Mouse (Mus musculus): ENCODE data around the gene Ubqln4. TPM values are rescaled to one million over a fixed set of nuclear protein-coding genes. Genes with fewer than 3 reads are reported as not detected.

The Ubqln4 gene
- 38.5 and 50.4 TPM in 2 replicates for polyA plus RNA-seq (2011; ENCODE audit: insufficient read length, low read depth, missing spikeins)

DNA sequence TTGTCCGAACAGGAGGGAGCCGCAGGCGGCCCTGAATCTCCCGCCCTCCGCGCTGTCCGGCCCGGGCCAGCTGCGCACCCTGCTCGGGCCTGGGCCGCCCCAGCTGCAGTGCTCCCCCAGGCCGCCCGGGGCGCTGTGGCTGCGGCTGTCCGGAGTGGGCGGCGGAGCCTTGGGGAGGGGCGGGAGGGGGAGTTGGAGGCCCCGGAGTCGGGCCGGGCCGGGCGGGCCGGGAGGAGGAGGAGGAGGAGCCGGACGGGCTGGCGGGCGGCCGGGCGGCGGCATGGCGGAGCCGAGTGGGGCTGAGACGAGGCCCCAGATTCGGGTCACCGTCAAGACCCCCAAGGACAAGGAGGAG is at the start of gene Ubqln4:
TSS of gene Ubqln4 (plus strand) at position 234 of the 355 bp plus-strand sequence.
- TF ChIP-seq CTCF (IDR thresholded peaks at IDR 0.05; ENCODE audit: borderline replicate concordance, insufficient read depth, low read length) (peak; percentile 48), POLR2A (IDR thresholded peaks at IDR 0.05; ENCODE audit: low read depth, low read length) (peak; percentile 69)
- peak within 1 kb of the TSS; percentile 97 for H3K27ac ChIP-seq (ENCODE audit: insufficient read depth, low read length)
- no peaks in the 10 kb centered on the region for H3K4me1 ChIP-seq (ENCODE audit: control insufficient read depth, insufficient read depth, low read length)
- H3K4me3 ChIP-seq (ENCODE audit: insufficient read depth, low read length), result peak within 1 kb of the TSS; percentile 85

DNA sequence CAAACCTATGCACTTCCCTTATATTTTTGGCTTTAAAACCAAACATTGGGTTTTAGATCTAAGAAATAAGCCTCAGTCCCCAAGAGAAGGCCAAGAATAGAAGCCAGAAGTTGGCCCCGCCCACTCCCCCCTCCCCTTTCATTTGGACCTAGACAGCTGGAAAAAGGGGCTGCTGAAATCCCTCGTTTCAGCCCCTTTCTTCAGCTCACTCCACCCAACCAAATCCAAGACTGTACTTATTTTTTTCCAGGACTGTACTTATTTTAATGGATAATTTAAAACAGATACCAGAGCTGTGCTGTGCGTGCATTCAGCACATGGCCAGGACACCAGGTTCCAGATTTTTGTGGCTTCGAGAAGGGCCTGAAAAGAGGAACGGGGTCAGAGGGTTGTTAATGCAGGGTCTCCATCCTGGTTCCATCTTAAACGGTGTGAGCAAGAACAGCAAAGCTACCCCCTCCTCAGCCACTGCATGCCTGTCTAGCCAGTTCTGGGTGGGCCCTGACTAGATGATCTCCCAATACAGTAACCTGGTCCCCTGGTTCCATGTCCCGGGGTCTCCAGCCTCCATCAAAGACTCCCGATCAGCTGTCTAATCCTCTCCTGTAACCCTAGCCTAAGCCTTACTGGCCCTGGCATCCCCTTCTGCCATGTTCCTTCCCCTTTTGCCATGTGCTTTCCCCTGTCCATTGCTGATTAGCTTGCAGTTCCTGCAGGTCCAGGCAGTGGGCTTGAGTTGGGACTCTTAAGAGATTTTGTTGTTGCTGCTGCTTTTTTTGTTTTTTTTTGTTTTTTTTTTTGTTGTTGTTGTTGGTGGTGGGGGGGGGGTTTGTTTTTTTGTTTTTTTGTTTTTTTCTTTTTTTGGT is 49.4 kb upstream of the Ubqln4 start:
- peak overlapping the region; percentile 94 for H3K27ac ChIP-seq (ENCODE audit: insufficient read depth, low read length)
- no peak overlapping the region for H3K4me3 ChIP-seq (ENCODE audit: insufficient read depth, low read length)
- peaks cover 13% of the 10 kb centered on the region for H3K4me1 ChIP-seq (ENCODE audit: control insufficient read depth, insufficient read depth, low read length)
- TF ChIP-seq CTCF (IDR thresholded peaks at IDR 0.05; ENCODE audit: borderline replicate concordance, insufficient read depth, low read length) (no peak), POLR2A (IDR thresholded peaks at IDR 0.05; ENCODE audit: low read depth, low read length) (no peak)

DNA sequence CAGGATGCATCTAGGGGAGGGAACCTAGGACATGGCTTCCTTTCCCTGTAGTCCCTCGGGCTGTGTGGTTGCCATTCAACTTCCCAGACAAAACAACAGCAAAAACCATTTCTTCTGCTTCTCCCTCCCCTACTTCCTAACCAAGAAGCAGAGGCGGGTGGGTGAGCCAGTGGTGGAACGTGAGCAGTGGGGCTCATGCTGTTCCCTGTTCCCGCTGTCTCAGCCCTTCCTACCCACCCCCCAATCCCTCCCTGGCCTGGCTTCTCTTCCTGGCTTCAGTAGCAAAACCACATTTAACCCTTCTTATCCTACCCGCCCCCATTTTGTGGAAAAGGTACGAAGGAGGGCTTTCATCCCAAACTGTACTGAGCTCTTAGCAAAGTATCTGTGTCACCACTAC is 48.5 kb upstream of the Ubqln4 start:
- no peak for TF ChIP-seq POLR2A (IDR thresholded peaks at IDR 0.05; ENCODE audit: low read depth, low read length)
- no peak for TF ChIP-seq CTCF (IDR thresholded peaks at IDR 0.05; ENCODE audit: borderline replicate concordance, insufficient read depth, low read length)
- Histone ChIP-seq H3K27ac (ENCODE audit: insufficient read depth, low read length) (peak overlapping the region; percentile 55), H3K4me1 (ENCODE audit: control insufficient read depth, insufficient read depth, low read length) (peaks cover 13% of the 10 kb centered on the region), H3K4me3 (ENCODE audit: insufficient read depth, low read length) (no peak overlapping the region)

DNA sequence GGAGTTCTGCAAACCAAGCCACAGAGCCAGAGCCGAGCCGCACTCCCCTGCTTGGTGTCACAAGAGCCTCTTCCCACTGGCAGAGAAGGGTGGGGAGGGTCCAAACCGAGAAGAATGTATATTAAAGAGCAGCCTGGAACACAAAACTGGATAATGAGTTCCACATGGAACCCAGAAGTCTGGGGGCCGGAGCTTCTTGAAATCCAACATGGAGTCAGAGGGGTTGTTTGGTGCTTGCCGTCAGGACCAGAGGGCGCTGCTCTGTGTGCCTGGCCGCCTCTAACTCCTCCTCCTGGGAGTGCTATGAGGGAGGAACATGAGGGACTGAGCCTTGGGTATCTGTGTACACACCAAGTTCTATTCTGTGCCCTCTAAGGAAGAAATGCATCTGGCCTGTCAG is 47.8 kb upstream of the Ubqln4 start:
- Histone ChIP-seq H3K4me3 (ENCODE audit: insufficient read depth, low read length) (no peak overlapping the region), H3K4me1 (ENCODE audit: control insufficient read depth, insufficient read depth, low read length) (peaks cover 20% of the 10 kb centered on the region), H3K27ac (ENCODE audit: insufficient read depth, low read length) (peak overlapping the region; percentile 55)
- TF ChIP-seq POLR2A (IDR thresholded peaks at IDR 0.05; ENCODE audit: low read depth, low read length) (no peak), CTCF (IDR thresholded peaks at IDR 0.05; ENCODE audit: borderline replicate concordance, insufficient read depth, low read length) (no peak)

DNA sequence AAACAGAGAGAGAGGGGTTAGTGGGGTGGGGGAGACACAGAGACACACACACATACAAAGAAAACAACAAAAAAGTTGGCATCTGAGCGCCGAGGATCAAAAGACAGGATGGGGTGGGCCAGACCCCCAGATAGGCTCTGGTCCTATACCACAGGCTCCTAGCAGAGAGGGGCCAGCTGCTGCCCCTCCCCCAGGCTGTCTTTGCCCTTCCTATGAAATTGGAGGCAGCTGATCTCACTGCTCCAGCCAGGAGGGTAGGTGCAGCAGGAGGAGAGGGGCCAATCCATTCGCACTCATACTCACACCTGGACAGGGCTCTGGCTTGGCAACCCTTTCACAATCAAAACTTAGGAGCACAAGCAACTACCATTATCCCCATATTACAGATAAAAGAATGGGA is 44.3 kb upstream of the Ubqln4 start:
- Histone ChIP-seq H3K4me1 (ENCODE audit: control insufficient read depth, insufficient read depth, low read length) (peaks cover 37% of the 10 kb centered on the region), H3K4me3 (ENCODE audit: insufficient read depth, low read length) (peak overlapping the region; percentile 45), H3K27ac (ENCODE audit: insufficient read depth, low read length) (peak overlapping the region; percentile 75)
- no peak for TF ChIP-seq POLR2A (IDR thresholded peaks at IDR 0.05; ENCODE audit: low read depth, low read length)
- TF ChIP-seq CTCF (IDR thresholded peaks at IDR 0.05; ENCODE audit: borderline replicate concordance, insufficient read depth, low read length), result no peak

DNA sequence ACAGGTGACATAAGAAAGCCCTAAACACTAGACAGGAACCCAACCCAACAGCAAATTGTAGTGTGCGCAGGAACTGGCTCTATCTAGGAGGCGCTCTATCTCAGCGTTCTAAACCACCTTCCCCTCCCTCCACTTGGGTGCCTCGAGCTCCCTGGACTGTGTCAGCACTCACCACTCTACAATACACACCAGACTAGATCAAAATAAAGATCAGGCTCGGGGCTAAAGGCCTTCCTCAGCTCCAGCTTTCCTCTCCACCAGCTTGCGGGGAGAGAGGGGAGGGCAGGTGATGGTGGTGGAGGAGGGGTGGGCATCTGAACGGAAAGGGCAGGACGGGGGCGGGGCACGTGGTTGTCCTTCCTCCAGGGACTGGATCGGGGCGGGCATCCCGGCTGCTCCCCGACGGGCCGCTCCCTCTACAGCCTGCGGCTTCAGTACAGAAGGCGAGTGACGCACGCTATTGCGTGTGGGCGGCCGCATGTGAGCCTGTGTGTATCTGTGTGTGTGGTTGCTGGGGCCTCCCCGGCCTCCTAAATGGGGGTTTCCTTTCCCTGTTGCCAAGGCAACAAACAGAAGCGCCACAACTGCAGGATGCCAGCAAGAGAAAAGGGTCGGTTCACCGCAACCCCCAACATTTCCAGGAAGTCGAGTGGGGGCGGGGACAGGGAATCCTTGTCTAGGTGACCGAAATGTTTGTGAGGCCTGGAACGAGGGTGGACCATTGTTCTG is 43.7 kb upstream of the Ubqln4 start, which contains the start of gene Lmna:
TSS of gene Lmna (minus strand) at position 265 of the 729 bp plus-strand sequence.
- Histone ChIP-seq H3K4me1 (ENCODE audit: control insufficient read depth, insufficient read depth, low read length) (peaks cover 34% of the 10 kb centered on the region), H3K4me3 (ENCODE audit: insufficient read depth, low read length) (peak within 1 kb of the TSS; percentile 45), H3K27ac (ENCODE audit: insufficient read depth, low read length) (peak within 1 kb of the TSS; percentile 75)
- peak; percentile 85 for TF ChIP-seq POLR2A (IDR thresholded peaks at IDR 0.05; ENCODE audit: low read depth, low read length)
- peak; percentile 38; the same call in 1 of the 2 replicates for TF ChIP-seq CTCF (IDR thresholded peaks at IDR 0.05; ENCODE audit: borderline replicate concordance, insufficient read depth, low read length)

DNA sequence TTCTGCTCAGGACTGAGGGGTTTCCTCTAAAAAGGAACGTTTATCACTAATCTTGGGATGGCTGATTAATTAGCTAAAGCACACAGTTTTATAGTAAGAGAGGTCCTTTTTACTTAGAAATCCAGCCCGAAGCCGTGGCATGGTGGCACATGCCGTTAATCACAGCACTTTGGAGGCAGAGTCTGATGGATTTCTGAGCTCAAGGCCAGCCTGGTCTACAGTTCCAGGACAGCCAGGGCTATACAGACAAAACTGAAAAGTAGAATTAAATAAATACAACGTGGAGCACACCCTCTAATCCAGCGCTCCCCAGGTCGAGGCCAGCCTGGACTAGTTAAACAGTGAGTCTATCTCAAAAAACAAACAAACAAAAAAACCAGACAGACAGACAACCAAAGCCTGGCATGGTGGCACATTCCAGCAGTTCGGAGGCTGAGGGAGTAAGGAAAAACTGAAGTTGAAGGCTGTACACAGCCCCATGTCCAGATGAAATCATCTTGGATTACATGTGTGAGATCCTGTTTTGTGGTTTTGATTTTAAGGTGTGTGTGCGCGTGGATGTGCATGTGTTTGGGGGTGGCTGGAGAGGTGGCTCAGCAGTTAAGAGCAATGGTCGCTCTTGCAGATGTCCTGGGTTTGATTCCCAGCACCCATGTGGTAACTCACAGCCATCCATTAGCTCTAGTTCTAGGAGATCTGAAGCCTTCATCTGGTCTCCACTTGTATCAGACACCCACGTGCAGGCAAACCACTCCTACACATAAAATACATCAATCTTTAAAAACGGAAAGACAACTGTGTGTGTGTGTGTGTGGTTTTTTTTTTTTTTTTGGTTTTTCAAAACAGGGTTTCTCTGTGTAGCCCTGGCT is 42.9 kb upstream of the Ubqln4 start:
- H3K4me1 ChIP-seq (ENCODE audit: control insufficient read depth, insufficient read depth, low read length), result peaks cover 27% of the 10 kb centered on the region
- TF ChIP-seq CTCF (IDR thresholded peaks at IDR 0.05; ENCODE audit: borderline replicate concordance, insufficient read depth, low read length) (no peak), POLR2A (IDR thresholded peaks at IDR 0.05; ENCODE audit: low read depth, low read length) (no peak; the same call in 1 of the 2 replicates)
- 0 out of 2 replicates have a peak overlapping the region, but pooled peaks have one; percentile 7 for H3K4me3 ChIP-seq (ENCODE audit: insufficient read depth, low read length)
- peak overlapping the region; percentile 63 for H3K27ac ChIP-seq (ENCODE audit: insufficient read depth, low read length)

DNA sequence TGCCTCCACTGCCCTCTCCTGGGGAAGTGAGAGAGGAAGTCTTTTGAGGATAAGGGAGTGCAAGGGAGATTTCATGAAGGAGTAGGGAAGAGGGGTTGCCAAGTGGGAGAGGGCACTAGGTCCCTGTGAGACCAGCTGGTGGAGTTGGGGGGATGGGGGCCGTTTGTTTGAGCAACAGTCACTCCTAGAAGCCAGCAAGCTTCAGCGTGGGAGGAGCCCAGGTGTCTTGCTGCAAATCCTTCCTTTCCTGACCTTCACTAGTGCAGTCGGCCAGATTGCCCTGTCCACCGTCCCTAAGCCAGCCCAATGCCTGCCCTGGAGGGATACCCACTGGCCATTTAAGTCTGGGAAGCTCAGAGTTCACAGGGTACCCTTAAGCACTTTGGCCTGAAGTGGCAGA is 42.0 kb upstream of the Ubqln4 start:
- TF ChIP-seq POLR2A (IDR thresholded peaks at IDR 0.05; ENCODE audit: low read depth, low read length), result no peak
- TF ChIP-seq CTCF (IDR thresholded peaks at IDR 0.05; ENCODE audit: borderline replicate concordance, insufficient read depth, low read length), result no peak
- H3K27ac ChIP-seq (ENCODE audit: insufficient read depth, low read length), result peak overlapping the region; percentile 97
- H3K4me1 ChIP-seq (ENCODE audit: control insufficient read depth, insufficient read depth, low read length), result peaks cover 27% of the 10 kb centered on the region
- H3K4me3 ChIP-seq (ENCODE audit: insufficient read depth, low read length), result no peak overlapping the region
